Mouse (Mus musculus): ENCODE results near the gene Prickle1. TPM values are rescaled to one million over a fixed set of nuclear protein-coding genes. Genes with fewer than 3 reads are reported as not detected.

The Prickle1 gene
- polyA plus RNA-seq, 1 experiment from 2014 or later, result 5.6 TPM

Other genes starting within 250 kb of the Prickle1 start
- 176 and 187 TPM in 2 replicates for gene Zcrb1, start 197.6 kb downstream of the Prickle1 start, polyA plus RNA-seq (2015; fragmentation: Nextera tagmentation; extraction: Ambion mirVana)
- 60.1 and 63.9 TPM in 2 replicates for gene Pphln1, start 197.5 kb downstream of the Prickle1 start, polyA plus RNA-seq (2015; fragmentation: Nextera tagmentation; extraction: Ambion mirVana)

All from forebrain, embryonic 13.5 days (tissue).